Mouse (Mus musculus) myocyte (in vitro differentiated cells): ENCODE data around the gene 4931428F04Rik.

Source experiments
- MYOG ChIP-seq, 3 experiments: IDR thresholded peaks; one replicate each; pipeline ENCODE4 v1.6.1; 2011; ENCODE audit warnings: control low read depth in 2 of 3, low read depth in 2 of 3, mild to moderate bottlenecking in 2 of 3; ENCODE audit not compliant: insufficient read length in 2 of 3, control insufficient read depth in 1 of 3, insufficient read depth in 1 of 3
- POLR2A ChIP-seq: IDR thresholded peaks from one replicate; pipeline ENCODE4 v1.6.1; 2011; ENCODE audit warnings: low read depth, mild to moderate bottlenecking, control low read depth, moderate library complexity; ENCODE audit not compliant: insufficient read length

GRCm38 (mm10) chr8:105278911-105279334 is 10.7 kb downstream of the 4931428F04Rik start:
- TF ChIP-seq MYOG (IDR thresholded peaks at IDR 0.05; ENCODE audit: control insufficient read depth in 1 of 3, insufficient read depth in 1 of 3, insufficient read length in 2 of 3, low read depth in 2 of 3) (no peak), POLR2A (no peak)
